Mouse (Mus musculus) G1E (cell line): ENCODE results near the gene Nme2. TPM values are rescaled to one million over a fixed set of nuclear protein-coding genes. Genes with fewer than 3 reads are reported as not detected.

Source experiments
- ATAC-seq: 2 replicates; pipeline ENCODE4 v1.8.0; 2016; ENCODE audit warnings: mild to moderate bottlenecking; ENCODE audit not compliant: insufficient number of reproducible peaks, poor library complexity, low FRiP score, severe bottlenecking; ENCODE audit errors: extremely low read depth
- DNase-seq: peaks from one replicate; pipeline ENCODE4 v3.0.0; 2012; ENCODE audit warnings: low spot score
- H3K27me3 ChIP-seq: 2 replicates; pipeline ENCODE4 v1.6.1; 2012; ENCODE audit warnings: mild to moderate bottlenecking, low read length, inconsistent platforms; ENCODE audit not compliant: insufficient read depth
- H3K36me3 ChIP-seq: replicated peaks from 2 replicates; pipeline ENCODE3; 2012; ENCODE audit warnings: mild to moderate bottlenecking, inconsistent platforms
- H3K4me1 ChIP-seq: 2 replicates; pipeline ENCODE4 v1.6.1; 2012; ENCODE audit warnings: low read depth, low read length, inconsistent platforms, mixed read lengths; ENCODE audit not compliant: insufficient read depth
- H3K4me3 ChIP-seq: 2 replicates; pipeline ENCODE4 v1.5.1; 2012; ENCODE audit warnings: low read depth, mild to moderate bottlenecking, inconsistent platforms, low read length, moderate library complexity, mixed read lengths
- H3K9me3 ChIP-seq: replicated peaks from 2 replicates; pipeline ENCODE4 v1.6.1; 2012; ENCODE audit warnings: inconsistent platforms
- CTCF ChIP-seq: IDR thresholded peaks from 2 replicates; pipeline ENCODE4 v1.5.1; 2012; ENCODE audit warnings: low read depth, low read length, inconsistent platforms, mixed read lengths
- GATA1 ChIP-seq: IDR thresholded peaks from 2 replicates; pipeline ENCODE4 v1.6.1; 2012; ENCODE audit warnings: borderline replicate concordance, low read length, inconsistent platforms, mixed read lengths
- GATA2 ChIP-seq: IDR thresholded peaks from 2 replicates; pipeline ENCODE4 v1.6.1; 2012; ENCODE audit warnings: low read depth, low read length, inconsistent platforms, borderline replicate concordance
- POLR2AphosphoS5 ChIP-seq: IDR thresholded peaks from 2 replicates; pipeline ENCODE4 v1.6.1; 2012; ENCODE audit warnings: low read depth, low read length, inconsistent platforms; ENCODE audit not compliant: insufficient replicate concordance
- TAL1 ChIP-seq: conservative IDR thresholded peaks from 2 replicates; pipeline ENCODE4 v1.6.1; 2012; ENCODE audit warnings: low read depth, low read length, inconsistent platforms, mixed read lengths
- polyA plus RNA-seq: library from polyadenylated mRNA; stranded (reverse); fragments of >175 nt; gene quantifications from 2 replicates; pipeline ENCODE4 v1.2.3, GENCODE M21; 2012
- total RNA-seq, 2 experiments: library from RNA; stranded (forward) in 1 of 2; stranded (reverse) in 1 of 2; fragments of 200-1000 nt in 1 of 2; fragments of >200 nt in 1 of 2; fragmentation: Nextera tagmentation in 1 of 2; gene quantifications; 2 replicates each; pipeline ENCODE4 v1.2.3; 2014 to 2017

The Nme2 gene
- total and polyA plus RNA-seq, 3 experiments = 29.3 to 161 (median 144) TPM

GRCm38 (mm10) chr11:93995111-93995719 lies 39.2 kb upstream of the Nme2 start:
- DNase-seq = peak; percentile 83
- TF ChIP-seq CTCF = no peak
- TF ChIP-seq GATA1 = no peak
- no peak for TF ChIP-seq POLR2AphosphoS5
- Histone ChIP-seq H3K36me3 (peaks cover 17% of the 10 kb centered on the region), H3K4me3 (peak overlapping the region; percentile 99), H3K9me3 (no peaks in the 10 kb centered on the region), H3K27me3 (0 out of 2 replicates have a peak, but pooled peaks cover under 1% of the 10 kb centered on the region), H3K4me1 (peaks cover 48% of the 10 kb centered on the region)
- ATAC-seq = peak; percentile 89

GRCm38 (mm10) chr11:93994531-93994930 lies 38.5 kb upstream of the Nme2 start:
- Histone ChIP-seq H3K4me1 (peaks cover 47% of the 10 kb centered on the region), H3K9me3 (no peaks in the 10 kb centered on the region), H3K4me3 (peak overlapping the region; percentile 99), H3K36me3 (peaks cover 14% of the 10 kb centered on the region), H3K27me3 (0 out of 2 replicates have a peak, but pooled peaks cover 6% of the 10 kb centered on the region)
- ATAC-seq (no peak), DNase-seq (no peak)
- TF ChIP-seq TAL1 = no peak
- no peak for TF ChIP-seq POLR2AphosphoS5
- TF ChIP-seq GATA1 = no peak
- TF ChIP-seq GATA2 = no peak
- no peak for TF ChIP-seq CTCF

GRCm38 (mm10) chr11:93988328-93989062 lies 32.4 kb upstream of the Nme2 start:
- Histone ChIP-seq H3K4me1 (peaks cover 19% of the 10 kb centered on the region), H3K36me3 (no peaks in the 10 kb centered on the region), H3K9me3 (no peaks in the 10 kb centered on the region), H3K4me3 (no peak overlapping the region), H3K27me3 (peaks cover 6% of the 10 kb centered on the region)
- ATAC-seq = no peak
- no peak for DNase-seq
- TF ChIP-seq POLR2AphosphoS5 (no peak), GATA1 (no peak)

- ATAC-seq (no peak), DNase-seq (no peak)
- Histone ChIP-seq H3K4me3 (no peak overlapping the region), H3K36me3 (no peaks in the 10 kb centered on the region), H3K27me3 (peaks cover 14% of the 10 kb centered on the region), H3K4me1 (peaks cover 18% of the 10 kb centered on the region), H3K9me3 (no peaks in the 10 kb centered on the region)
- TF ChIP-seq TAL1 (no peak), CTCF (no peak), POLR2AphosphoS5 (no peak), GATA1 (no peak), GATA2 (no peak)
Measured at GRCm38 (mm10) chr11:93987625-93988327, 31.7 kb upstream of the Nme2 start.

DNA sequence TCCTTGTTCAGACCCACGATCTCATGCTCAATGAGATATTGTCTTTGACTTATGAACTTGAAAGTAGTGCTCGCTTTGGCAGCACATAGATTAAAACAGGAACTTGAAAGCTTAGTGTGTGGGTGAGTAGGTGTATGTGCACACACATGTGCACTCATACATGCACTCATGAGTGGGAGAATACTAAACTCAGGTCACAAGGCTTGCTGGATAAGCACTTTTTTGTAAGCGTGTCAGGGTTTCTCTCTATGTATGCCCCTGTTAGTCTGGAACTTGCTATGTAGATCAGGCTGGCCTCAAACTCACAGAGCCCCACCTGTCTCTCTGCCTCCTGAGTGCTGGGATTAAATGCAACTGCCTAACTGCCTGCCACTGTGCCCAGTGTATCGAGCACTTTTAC lies 31.0 kb upstream of the Nme2 start:
- Histone ChIP-seq H3K4me1 (peaks cover 17% of the 10 kb centered on the region), H3K9me3 (no peaks in the 10 kb centered on the region), H3K36me3 (no peaks in the 10 kb centered on the region), H3K4me3 (no peak overlapping the region), H3K27me3 (peaks cover 19% of the 10 kb centered on the region)
- TF ChIP-seq POLR2AphosphoS5 = no peak
- no peak for TF ChIP-seq CTCF
- no peak for TF ChIP-seq TAL1
- TF ChIP-seq GATA2 = no peak
- no peak for TF ChIP-seq GATA1
- DNase-seq = no peak
- ATAC-seq = no peak

- Histone ChIP-seq H3K27me3 (peaks cover 25% of the 10 kb centered on the region), H3K36me3 (no peaks in the 10 kb centered on the region), H3K9me3 (no peaks in the 10 kb centered on the region), H3K4me1 (peaks cover 17% of the 10 kb centered on the region), H3K4me3 (no peak overlapping the region)
- no peak for TF ChIP-seq GATA2
- no peak for TF ChIP-seq POLR2AphosphoS5
- no peak for TF ChIP-seq TAL1
- TF ChIP-seq GATA1 = no peak
- no peak for DNase-seq
- no peak for ATAC-seq
Measured at GRCm38 (mm10) chr11:93986298-93986697, 30.2 kb upstream of the Nme2 start.
